Mouse (Mus musculus): Measurements from ENCODE around the gene Foxj2.
A peak's percentile ranks its signal among the peaks of the same experiment; 100 is the strongest.

Foxj2 gene

GRCm38 (mm10) chr6:122819306-122820070, at the start of gene Foxj2:
Gene Foxj2, plus strand, starts transcription at chr6:122819914.
- peak; percentile 75 to 84 for DNase-seq

DNA sequence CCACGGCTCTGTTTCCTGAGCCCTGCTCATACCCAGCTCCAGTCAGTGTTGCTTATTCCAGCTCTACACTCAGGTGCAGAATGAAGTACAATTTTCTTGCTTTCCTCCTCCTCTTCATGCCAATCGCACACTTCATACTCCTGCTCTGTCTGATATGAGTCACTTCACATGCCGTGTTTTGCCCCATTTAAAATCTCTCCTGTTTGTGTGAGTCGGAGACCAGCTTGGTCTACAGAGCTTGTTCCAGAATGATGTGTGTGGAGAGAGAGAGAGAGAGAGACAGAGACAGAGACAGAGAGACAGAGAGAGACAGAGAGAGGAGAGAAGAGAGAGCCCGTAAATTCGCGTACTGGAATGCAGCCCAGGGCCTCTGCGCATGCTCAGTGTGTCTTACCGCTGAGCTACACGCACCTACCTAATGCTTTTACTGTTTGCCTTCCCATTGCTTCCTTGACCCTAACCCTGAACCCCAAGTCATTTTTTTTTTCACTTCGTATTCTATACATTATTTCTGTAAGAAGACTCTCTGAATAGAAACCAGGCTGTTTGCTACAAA, 48.9 kb upstream of the Foxj2 start:
- DNase-seq: peak in 1 of 2 experiments; percentile 32

- DNase-seq: no peak
Observed at GRCm38 (mm10) chr6:122772701-122773100, 47.0 kb upstream of the Foxj2 start.

DNA sequence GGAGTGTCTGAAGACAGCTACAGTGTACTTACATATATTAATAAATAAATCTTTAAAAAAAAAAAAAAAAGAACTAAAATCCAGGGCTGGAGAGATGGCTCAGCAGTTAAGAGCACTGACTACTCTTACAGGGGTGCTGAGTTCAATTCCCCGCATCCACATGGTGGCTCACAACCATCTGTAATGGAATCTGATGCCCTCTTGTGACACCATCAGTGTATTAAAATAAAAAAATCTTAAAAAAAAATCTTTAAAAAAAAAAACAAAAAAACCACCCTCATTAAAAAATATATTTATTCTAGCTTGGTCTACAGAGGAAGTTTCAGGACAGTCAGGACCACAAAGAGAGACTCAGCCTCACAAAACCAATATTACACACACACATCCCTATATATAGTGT, 45.4 kb upstream of the Foxj2 start:
- no peak for DNase-seq

DNA sequence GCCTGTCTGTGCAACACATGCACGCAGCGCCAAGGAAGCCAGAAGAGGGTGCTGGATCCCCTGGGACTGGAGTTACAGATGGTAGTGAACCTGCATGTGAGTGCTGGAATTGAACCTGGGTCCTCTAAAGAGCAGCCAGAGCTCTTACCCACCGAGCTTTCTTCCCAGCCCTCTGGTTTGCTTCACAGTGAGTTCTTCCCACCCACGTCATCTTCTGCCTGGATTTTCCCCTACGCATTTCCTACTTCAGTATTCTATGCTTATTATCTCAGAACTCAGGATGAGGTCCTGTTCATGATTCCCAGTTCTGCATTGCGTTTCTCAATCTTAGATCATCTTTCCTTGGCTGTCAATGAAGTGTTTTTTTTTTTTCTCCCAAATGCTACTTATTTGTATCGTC, 43.7 kb upstream of the Foxj2 start:
- DNase-seq: no peak

GRCm38 (mm10) chr6:122779916-122780315, 39.8 kb upstream of the Foxj2 start:
- no peak for DNase-seq

DNA sequence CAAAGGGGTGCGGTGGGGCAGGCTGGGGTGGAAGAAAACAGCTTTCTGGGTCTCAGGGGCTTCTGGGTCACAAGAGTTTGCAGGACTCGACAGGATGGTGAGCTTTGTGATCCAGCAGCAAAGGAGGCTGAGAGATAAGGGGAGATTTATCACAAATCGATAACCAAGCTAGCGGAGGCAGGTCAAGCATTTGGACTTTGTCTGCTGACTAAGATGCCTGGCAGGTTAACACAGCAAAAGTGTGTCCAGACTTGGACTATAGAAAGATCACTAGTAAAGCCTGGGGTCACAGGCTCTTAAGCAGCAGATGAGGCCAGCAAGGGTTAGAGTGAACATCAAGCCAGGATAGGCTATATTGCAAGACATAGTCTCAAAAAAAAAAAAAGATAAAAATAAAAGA, 38.5 kb upstream of the Foxj2 start:
- no peak for DNase-seq

- DNase-seq: peak; percentile 35 to 53
Observed at GRCm38 (mm10) chr6:122782164-122782563, 37.5 kb upstream of the Foxj2 start.

DNA sequence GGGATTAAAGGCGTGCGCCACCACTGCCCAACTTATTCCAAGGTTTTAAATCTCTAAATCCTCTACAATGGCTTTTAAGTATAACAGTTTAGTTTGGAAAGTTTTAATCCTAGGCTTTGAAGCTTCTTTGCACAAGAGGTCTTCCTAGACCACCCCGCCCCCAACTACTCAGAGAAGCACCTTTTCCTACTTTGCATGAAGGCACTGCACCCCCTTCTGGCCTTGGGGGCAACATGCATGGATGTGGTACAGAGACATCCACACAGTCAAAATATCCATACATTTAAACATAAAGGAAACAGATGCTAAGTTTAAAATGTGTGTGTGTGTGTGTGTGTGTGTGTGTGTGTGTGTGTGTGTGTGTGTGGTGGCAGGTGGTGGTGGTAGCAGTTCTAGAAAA, 34.8 kb upstream of the Foxj2 start:
- DNase-seq: peak; percentile 60 to 72

GRCm38 (mm10) chr6:122786275-122786674, 33.4 kb upstream of the Foxj2 start:
- DNase-seq: peak; percentile 87 to 90

DNA sequence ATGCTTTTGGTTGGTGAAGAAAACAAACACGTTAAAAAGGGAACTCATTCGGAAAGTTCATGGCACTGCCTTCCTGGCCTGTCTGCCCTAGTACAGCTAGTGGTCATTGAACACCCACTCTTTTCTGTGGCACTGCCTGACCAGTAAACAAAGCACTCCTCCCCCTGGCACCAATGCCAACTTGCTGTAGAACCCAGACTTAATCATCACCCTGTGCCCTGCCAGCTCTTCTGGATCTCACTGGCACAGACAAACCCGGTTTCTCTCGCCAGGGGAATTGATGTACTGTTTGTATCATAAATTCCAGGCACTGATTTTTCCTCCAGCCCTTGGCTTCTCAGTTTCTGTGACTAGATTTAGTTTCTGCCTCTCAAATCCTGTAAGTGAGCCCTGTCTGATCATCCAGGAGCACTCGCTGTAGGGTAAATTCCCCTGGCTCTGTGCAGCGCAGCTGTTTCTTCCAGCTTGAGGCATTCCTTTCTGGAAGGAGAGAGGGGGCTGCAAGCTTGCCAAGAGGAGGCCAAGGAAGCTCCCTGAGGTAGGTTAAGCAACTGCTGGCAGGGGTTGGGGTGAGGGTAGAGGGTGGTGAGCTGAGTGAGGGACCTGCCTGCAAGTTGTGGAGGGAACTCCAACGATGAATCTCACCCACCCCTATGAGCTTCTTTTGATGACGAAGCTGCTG, 24.3 kb upstream of the Foxj2 start:
- no peak for DNase-seq

DNA sequence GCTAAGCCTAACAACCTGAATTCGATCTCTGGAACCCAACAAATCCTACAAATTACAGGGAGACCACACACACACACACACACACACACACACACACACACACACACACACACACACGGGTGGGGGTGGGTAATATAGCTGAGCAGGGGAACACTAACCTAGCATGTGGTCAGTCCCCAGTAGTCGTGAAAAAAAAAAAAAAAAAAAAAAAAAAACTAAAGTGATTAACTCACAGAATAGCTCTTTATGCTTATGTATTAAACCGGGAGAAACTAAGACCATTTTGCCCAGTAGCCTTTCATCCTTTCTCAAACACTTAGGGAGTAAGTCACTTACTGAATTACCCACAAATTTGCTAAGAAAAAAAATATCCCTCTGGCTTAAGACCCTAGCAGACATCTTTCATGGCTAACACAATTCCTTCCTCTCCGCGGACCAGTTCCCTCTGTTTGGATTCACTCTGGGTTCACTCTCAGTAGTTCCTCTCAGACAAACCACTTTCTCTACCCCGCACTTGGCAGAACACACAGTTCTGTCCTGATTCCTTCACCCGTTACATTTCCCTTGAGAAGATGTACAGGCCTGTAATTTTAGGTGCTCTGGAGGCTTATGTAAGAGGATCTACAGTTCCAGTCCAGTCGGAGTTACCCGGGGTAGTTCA, 18.9 kb upstream of the Foxj2 start:
- DNase-seq: no peak

DNA sequence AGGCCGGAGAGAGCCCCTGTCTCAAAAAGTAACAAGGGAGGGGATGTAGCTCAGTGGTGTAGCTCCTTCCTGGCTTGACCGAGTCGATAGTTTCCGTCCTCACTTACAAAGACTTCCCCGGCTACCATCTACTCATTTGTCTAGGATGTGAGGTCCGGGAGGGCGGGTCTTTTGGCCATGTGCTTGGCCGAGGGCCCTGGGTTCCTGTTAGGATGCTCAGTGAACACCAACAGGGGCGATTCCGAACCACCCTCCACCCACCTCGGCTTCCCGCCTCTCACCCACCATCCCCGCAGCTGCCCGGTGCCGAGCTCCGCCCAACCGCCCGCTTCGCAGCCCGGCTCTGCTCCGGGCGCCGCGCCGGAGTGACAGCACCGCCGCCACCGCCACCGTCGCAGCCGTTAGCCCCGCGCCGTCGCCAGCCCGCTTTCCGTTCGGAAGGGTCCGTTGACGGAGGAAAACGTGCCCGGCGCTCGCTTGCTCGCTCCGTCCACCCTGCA, 18.4 kb upstream of the Foxj2 start, which contains the start of gene Slc2a3:
Gene Slc2a3, minus strand, starts transcription at position 340 of the 500 bp plus-strand sequence.
- no peak for DNase-seq

GRCm38 (mm10) chr6:122801801-122802514, 17.8 kb upstream of the Foxj2 start:
- DNase-seq: peak; percentile 75 to 77

GRCm38 (mm10) chr6:122804418-122804817, 15.3 kb upstream of the Foxj2 start:
- DNase-seq: peak; percentile 88 to 91

DNA sequence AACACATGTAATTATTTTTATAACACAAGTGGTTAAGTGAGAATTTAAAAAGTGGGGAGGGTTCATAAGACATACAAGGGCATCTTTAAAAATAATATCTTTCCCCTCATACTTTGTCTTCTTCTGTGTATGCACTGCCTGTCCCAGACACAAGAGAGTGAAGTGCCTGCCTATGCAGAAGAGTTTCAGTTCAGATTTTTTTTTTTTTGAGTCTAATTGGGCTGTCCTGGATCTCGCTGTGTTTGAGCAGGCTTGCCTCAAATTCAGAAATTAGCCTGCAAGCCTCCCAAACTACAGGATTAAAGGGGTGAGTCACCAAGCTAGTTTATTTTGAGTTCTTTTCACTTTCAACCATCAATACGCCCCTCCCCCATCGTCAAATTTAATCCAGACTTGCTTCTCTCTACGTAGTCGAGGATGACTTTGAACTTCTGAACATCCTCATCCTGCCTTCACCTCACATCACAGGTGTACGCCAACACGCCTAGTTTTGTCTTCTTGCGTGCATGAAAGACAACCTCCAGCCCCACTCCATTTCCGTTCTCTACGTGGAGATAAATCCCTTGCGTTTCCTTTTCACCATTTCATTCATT, 9.6 kb upstream of the Foxj2 start:
- peak in 1 of 2 experiments; percentile 62 for DNase-seq

DNA sequence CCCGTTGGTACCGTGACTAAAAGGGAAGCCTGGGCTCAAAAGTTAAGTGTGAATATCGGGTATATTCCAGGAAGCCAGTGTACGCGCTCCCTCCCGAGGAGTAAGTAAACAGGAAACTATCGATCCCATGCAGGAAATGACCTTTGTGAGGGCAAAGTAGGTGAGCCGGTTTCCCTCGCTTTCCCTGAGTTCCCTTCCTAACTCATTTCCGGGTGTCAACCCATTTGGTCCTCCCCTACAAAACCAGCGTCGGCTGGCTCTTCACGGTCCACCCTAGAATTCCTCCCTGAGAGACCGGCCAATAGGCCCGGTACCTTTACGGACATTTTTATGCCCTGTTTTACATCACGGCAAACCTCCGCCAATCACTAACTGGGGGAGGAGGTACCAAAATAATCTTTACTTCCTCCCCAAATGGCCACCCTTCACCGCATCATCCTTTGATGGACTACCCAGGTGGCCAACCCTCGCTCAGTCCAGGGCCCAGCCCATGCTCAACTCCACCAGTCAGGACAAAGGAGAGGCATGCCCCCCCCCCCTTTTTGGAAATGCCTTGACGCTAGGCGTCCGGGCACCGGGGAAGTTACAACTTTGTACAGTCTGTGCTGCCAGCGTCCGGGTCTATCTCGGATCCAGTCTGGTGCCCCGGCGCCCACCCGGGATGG, 9.0 kb upstream of the Foxj2 start:
- DNase-seq: peak; percentile 97 to 98

- DNase-seq: peak; percentile 93
Observed at GRCm38 (mm10) chr6:122811280-122811652, 8.4 kb upstream of the Foxj2 start.

DNA sequence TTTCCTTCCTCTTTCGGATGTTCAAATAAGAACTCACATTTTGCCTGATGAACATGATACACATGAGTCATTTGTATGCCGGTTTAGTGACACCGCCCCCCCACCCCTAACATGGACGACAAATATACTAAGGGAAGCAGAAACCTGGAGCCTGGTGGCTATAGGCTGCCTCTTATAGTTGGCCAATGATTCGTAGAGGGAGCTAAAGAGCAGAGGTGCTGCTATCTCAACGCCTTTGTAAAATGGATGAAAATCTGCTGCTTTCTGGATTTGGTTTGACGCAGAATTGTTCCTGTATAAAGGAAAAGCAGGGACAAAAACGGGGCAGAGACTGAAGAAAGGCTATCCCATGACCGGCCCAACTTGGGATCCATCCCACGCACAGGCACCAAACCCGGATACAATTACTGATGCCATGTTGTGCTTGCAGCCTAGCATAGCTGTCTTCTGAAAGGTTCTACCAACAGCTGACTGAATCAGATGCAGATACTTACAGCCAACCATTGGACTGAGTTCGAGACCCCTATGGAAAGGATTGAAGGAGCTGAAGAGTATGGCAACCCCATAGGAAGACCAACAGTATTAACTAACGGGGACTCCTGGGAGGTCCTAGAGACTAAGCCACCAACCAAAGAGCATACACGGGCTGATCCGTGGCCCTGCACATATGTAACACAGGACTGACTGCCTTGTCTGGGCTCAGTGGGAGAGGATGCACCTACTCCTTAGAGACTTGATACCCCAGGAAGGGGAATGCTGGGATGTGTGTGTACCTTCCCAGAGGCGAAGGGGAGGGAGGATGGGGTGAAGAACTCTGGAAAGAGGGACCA, 7.7 kb upstream of the Foxj2 start:
- peak; percentile 54 to 67 for DNase-seq

DNA sequence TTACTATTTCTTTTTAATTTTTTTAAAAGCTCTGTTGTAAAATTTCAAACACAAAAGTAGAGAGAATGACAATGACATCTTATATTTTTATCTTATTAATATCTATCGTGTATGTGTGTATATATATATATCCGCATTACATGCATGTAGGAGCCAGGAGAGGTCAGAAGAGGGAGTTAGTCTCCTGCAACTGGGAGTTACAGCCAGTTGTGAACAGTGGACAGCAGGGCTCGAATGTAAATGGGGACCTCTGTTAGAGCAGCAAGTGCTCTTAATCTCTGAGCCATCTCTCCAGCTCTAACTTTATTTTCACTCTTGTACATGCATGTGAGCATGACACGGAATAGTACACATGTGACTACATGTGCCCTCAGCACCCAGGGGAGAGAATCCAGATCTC, 7.0 kb upstream of the Foxj2 start:
- no peak for DNase-seq

GRCm38 (mm10) chr6:122813640-122814039, 6.1 kb upstream of the Foxj2 start:
- DNase-seq: no peak

Data from cerebellum, postnatal 14 days (tissue).